Mouse (Mus musculus): Measurements from ENCODE around the gene Plekho2. TPM values are rescaled to one million over a fixed set of nuclear protein-coding genes. Genes with fewer than 3 reads are reported as not detected.

Gene Plekho2
- total RNA-seq, 2 experiments from 2014 or later, result 7.1 to 15.4 TPM

DNA sequence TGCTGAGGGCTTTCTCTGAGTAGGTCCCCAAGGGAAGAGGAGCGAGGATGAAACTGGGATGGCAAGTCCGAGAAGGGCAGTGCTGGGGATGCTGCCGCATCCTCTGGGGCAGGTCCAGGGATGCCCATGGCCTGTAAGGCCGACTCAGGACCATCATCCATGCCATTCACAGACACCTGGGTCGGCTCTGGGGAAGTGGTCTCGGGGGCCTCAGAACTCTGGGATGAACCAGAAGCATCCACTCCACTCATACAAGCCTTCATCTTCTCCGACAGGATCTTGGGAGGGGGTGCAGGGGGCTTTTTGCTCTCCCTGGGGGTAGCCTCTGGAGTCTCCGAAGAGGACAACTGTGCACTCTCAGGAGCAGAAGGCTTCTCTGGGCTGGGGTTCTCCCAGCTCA lies 23.5 kb downstream of the Plekho2 start:
- no peak for ATAC-seq (replicated peaks; ENCODE audit: poor library complexity, severe bottlenecking)

DNA sequence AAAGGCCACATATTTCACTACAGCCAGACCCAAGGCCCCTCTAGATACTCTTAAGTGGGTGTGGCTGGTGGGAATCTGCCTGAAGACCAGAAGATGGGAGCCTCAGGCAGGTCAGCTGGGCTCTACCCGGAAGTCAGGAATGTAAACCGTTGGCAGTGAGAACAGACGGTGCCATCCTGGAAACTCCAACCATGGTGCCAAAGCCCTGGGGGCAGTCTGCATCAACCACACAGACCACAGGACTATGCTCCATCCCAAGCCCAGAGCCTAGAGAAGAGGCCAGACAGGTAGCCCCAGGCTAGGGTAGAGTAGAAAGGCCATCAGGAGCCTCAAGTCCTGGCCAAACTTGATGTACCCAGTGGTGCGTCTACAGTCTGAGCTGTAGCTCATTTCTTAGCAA lies 24.2 kb downstream of the Plekho2 start:
- no peak for ATAC-seq (replicated peaks; ENCODE audit: poor library complexity, severe bottlenecking)

- ATAC-seq (replicated peaks; ENCODE audit: poor library complexity, severe bottlenecking), result no peak
These were observed 24.8 kb downstream of the Plekho2 start for GRCm38 (mm10) chr9:65555001-65555405.

DNA sequence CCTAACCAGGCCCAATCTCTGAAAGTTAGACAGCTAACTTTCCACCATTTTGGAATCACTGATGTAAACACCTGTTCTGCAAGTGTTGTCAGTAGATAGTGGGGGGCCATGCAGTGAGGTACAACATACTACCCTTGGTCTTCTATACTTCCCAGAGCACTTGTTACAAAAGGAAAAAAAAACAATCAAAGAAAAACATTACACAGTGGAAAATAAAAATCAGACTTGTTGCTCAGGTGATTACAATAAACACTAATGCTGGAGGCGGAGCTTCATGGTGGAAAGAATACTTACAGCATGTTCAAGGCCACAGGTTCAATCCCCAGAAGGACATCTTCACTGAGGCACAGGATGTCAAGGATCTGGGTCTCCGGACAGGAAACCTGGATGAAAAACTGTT lies 27.1 kb downstream of the Plekho2 start:
- ATAC-seq (replicated peaks; ENCODE audit: poor library complexity, severe bottlenecking), result no peak

DNA sequence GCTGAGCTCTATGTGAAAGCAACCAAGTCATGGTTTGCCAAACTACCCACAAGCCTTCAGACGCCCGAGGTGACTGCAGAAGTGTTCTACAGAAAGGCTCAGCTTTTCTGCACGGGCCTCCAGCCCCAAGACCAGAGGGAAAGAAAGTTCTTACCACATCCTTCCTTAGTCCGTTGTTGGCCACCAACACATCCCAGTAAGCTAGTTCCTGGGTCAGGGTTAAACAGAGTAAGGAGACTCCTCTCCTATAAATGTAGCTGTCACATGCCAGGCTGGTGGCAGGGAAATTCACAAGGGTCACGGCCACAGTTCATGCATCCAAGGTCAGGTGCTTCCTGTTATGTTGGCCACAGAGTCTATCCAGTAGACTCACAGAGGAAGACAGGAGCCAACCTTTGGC lies 27.7 kb downstream of the Plekho2 start:
- ATAC-seq (replicated peaks; ENCODE audit: poor library complexity, severe bottlenecking), result peak; percentile 66

GRCm38 (mm10) chr9:65551035-65551434 lies 28.8 kb downstream of the Plekho2 start:
- peak; percentile 69 for ATAC-seq (replicated peaks; ENCODE audit: poor library complexity, severe bottlenecking)

DNA sequence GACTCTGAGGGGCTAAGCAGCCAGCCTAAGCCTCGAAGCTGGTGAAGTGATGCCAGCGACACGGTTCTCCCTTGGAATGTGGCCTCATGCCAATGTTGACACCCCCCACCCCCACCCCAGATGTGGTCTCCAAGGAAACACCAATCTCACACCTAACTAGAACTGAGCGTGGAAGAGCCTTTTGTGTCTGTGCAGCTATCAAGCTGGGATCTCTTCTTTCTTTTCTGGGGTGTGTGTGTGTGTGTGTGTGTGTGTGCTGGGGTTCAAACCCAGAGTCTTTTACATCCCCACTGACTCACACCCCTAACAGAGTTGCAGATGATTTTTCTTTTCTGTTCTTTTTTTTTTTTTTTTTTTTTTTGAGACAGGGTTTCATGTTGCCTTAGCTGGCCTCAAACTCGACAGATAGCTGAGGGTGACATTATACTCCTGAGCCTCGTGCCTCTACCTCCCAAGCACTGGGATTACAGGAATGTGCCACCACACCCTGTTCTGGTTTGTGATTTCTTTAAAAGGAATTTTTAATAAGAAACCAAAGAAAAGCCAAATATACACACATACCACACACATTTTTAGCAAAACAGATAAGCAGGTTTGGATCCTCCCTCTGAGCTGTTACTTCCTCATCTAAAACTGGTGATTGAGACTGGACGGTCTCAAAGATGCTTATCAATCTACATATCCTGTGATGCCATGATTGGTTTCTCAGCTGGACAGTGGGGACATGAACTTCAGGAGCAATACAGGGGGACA lies 29.6 kb downstream of the Plekho2 start:
- ATAC-seq (replicated peaks; ENCODE audit: poor library complexity, severe bottlenecking), result no peak

GRCm38 (mm10) chr9:65549643-65550042 lies 30.2 kb downstream of the Plekho2 start:
- no peak for ATAC-seq (replicated peaks; ENCODE audit: poor library complexity, severe bottlenecking)

DNA sequence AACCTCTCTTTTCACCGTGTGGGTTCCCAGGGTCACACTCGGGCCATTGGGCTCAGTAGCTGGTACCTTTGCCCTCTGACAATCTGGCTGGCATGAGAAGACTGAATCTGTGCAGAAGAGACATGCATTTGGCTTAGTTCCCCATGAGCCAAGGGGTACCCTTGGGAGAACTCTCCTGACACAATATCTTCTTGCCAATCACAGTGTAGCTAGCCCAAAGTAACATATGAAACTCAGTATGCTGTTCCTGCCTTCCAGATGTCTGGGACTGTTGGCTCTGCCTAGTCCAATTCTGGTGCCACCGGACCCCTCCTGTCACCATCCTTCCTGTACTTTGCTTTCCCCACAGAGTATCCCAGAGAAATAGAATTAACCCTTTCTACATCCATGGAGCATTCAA lies 30.7 kb downstream of the Plekho2 start:
- no peak for ATAC-seq (replicated peaks; ENCODE audit: poor library complexity, severe bottlenecking)

- ATAC-seq (replicated peaks; ENCODE audit: poor library complexity, severe bottlenecking), result no peak
These were observed 31.5 kb downstream of the Plekho2 start for GRCm38 (mm10) chr9:65548311-65548710.

GRCm38 (mm10) chr9:65547844-65548243 lies 32.0 kb downstream of the Plekho2 start:
- no peak for ATAC-seq (replicated peaks; ENCODE audit: poor library complexity, severe bottlenecking)

- no peak for ATAC-seq (replicated peaks; ENCODE audit: poor library complexity, severe bottlenecking)
These were observed 32.7 kb downstream of the Plekho2 start for GRCm38 (mm10) chr9:65547111-65547510.

DNA sequence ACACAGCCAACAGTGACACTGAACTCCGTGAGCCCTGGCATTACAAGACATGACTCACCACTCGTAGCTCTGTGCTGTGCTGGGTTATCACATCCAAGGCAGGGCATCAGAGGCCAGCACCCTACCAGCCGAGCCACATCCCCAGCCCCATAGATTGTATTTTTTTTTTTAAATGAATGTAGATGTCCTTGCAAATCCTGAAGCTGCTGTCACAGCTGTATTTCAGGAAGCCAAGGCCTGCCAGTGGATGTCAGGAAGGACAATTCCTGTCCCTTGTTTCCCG lies 33.5 kb downstream of the Plekho2 start:
- ATAC-seq (replicated peaks; ENCODE audit: poor library complexity, severe bottlenecking), result no peak

DNA sequence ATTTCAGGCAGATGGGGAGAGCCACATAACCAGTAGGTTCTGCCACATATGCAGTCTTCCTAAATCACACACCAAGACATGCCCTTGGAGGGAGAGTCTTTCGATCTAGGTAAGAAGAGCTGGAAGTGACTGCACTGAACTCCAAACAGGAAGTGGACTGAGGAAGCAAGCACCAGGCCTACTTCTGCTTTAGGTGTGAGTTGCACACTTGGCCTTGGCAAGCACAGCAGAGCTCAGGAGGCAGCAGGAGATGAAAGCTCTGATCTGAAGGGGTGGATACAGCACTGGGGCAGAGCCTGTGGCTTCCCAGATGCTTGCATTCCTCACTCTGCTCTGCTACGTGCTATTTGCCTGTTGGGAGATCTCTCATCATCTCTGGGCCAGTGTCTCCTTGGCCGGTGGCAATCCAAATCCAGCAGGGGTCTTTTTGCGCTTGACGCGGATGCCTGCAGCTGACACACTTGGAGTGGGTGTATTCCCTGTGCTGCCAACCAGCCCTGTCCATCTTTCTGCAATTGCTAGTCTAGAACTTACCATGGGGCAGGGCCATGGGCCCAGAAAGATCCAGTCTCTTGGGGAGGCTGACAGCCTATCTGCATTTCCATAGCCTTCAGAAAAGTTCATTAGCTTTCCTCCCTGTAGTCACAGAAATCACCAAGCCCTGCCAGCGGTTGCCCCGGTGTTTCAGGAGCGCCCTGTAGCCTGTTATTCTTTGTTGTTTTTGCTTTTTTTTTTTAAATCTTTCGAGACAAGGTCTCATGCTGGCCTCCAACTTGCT lies 34.0 kb downstream of the Plekho2 start:
- ATAC-seq (replicated peaks; ENCODE audit: poor library complexity, severe bottlenecking), result peak; percentile 53

DNA sequence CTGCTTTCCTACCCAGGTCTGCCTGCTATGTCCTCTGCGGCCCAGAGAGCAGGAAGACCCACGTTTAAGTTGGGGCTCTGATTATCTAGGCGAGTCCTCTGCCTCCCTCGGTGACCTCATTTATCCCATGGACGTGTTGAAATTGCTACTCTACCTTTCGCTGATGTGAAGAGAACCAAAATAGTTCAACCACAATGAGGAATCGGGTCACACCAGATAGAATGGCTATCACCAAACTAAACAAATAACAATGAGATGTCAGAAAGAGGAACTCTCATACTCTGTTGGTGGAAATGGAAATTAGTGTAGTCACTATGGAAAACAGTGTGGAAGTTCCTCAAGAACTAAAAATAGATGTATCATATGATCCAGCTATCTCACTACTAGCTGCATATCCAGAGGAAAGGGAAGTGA lies 37.7 kb downstream of the Plekho2 start:
- ATAC-seq (replicated peaks; ENCODE audit: poor library complexity, severe bottlenecking), result peak; percentile 63

- peak; percentile 65 for ATAC-seq (replicated peaks; ENCODE audit: poor library complexity, severe bottlenecking)
These were observed 38.4 kb downstream of the Plekho2 start for GRCm38 (mm10) chr9:65541126-65542068.

- ATAC-seq (replicated peaks; ENCODE audit: poor library complexity, severe bottlenecking), result no peak
These were observed 40.1 kb downstream of the Plekho2 start for GRCm38 (mm10) chr9:65539697-65540096.

- ATAC-seq (replicated peaks; ENCODE audit: poor library complexity, severe bottlenecking), result no peak
These were observed 41.8 kb downstream of the Plekho2 start for GRCm38 (mm10) chr9:65537901-65538630.

- no peak for ATAC-seq (replicated peaks; ENCODE audit: poor library complexity, severe bottlenecking)
These were observed 43.3 kb downstream of the Plekho2 start for GRCm38 (mm10) chr9:65536491-65536890.

- peak; percentile 75 for ATAC-seq (replicated peaks; ENCODE audit: poor library complexity, severe bottlenecking)
These were observed 43.9 kb downstream of the Plekho2 start for GRCm38 (mm10) chr9:65535789-65536469.
